Mouse (Mus musculus) liver, embryonic 12.5 days (tissue): ENCODE measurements at regions not wholly inside any gene's neighbourhood (a gene's known extent, or its start where the extent isn't known, plus 50 kb on each side); places are given as distances from the start of the nearest gene placed in this dataset.
A peak's percentile ranks its signal among the peaks of the same experiment; 100 is the strongest.
"Not testable (repeated sequence)": the region's sequence is repeated elsewhere in the genome, so short reads cannot be mapped to it uniquely, and the experiment has no call there.

Experiments
- ATAC-seq: fragments of 200-750 bp; cut with Nextera tagmentation; 2 replicates; pipeline ENCODE4 v1.8.0; 2017; ENCODE audit warnings: moderate number of reproducible peaks, mild to moderate bottlenecking, moderate library complexity
- H3K27ac ChIP-seq: fragments of 300-500 bp; sonication (generic); 2 replicates; pipeline ENCODE4 v1.5.1; 2016; ENCODE audit warnings: mild to moderate bottlenecking
- H3K27me3 ChIP-seq: fragments of 300-500 bp; sonication (generic); replicated peaks from 2 replicates; pipeline ENCODE4 v1.6.1; 2016; ENCODE audit warnings: mild to moderate bottlenecking, moderate library complexity
- H3K36me3 ChIP-seq: fragments of 300-500 bp; sonication (generic); 2 replicates; pipeline ENCODE4 v1.6.1; 2016; ENCODE audit warnings: mild to moderate bottlenecking, moderate library complexity
- H3K4me1 ChIP-seq: fragments of 300-500 bp; sonication (generic); 2 replicates; pipeline ENCODE4 v1.6.1; 2016
- H3K4me2 ChIP-seq: fragments of 300-500 bp; sonication (generic); 2 replicates; pipeline ENCODE4 v1.6.1; 2016; ENCODE audit warnings: mild to moderate bottlenecking, moderate library complexity
- H3K4me3 ChIP-seq: fragments of 300-500 bp; sonication (generic); 2 replicates; pipeline ENCODE4 v1.5.1; 2016; ENCODE audit warnings: mild to moderate bottlenecking, moderate library complexity
- H3K9ac ChIP-seq: fragments of 300-500 bp; sonication (generic); 2 replicates; pipeline ENCODE4 v1.6.1; 2016; ENCODE audit warnings: mild to moderate bottlenecking, moderate library complexity
- H3K9me3 ChIP-seq: fragments of 300-500 bp; sonication (generic); replicated peaks from 2 replicates; pipeline ENCODE4 v1.6.1; 2016; ENCODE audit warnings: mild to moderate bottlenecking, moderate library complexity
- WGBS: fragments of 180-500 bp; shearing (Covaris S2); methylation state at CpG from one replicate; pipeline ENCODE4 v1.1.7; 2016; ENCODE audit not compliant: insufficient replicate concordance; 5-methylcytosine and 5-hydroxymethylcytosine counted together

DNA sequence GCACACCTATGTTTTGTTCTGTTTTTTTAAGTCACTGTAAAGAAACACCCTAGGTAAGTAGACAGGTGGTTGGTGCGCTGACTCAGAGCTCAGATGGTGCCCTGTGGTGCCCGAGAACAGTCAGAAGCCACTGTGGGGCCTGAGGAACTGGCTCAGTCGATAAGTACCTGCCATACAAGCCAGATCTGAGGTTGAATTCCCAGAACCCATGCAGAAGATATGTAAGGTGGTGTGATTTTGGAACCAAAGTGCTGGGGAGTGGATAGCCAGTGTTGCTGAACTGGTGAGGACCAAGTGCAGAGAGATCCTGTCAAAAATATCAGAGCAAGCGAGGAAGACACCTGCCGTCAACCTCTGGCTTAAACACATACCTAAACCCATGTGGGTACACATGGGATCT is 65.4 kb downstream of the Chst1 start:
- Histone ChIP-seq H3K9ac (no peak overlapping the region), H3K4me3 (no peak overlapping the region), H3K27me3 (no peaks in the 10 kb centered on the region), H3K9me3 (peaks cover 7% of the 10 kb centered on the region), H3K4me1 (peaks cover 17% of the 10 kb centered on the region), H3K36me3 (no peaks in the 10 kb centered on the region), H3K4me2 (no peak overlapping the region), H3K27ac (no peak overlapping the region)
- 49% methylated on average over 5 of the region's 5 CpGs for WGBS
- ATAC-seq: no peak

DNA sequence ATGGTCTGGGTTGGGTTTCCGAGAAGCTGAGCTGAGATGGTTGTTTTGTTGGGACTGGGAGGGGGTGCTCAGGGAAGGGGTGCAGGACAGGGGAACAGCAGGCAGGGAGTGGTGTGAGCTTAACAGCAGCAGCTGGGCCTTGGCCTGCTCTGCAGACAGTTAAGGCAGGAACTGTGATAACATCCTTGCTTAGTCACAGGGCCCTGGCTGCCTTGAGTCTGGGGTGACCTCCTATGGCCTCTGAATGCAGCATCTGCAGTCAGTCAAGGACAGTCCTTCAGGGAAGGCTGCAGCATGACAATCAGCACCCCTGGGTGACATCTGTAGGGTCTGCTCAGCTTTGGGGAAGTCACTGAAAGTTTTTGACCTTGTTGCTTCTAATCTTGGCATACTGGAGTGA is 67.7 kb downstream of the Chst1 start:
- Histone ChIP-seq H3K4me2 (no peak overlapping the region), H3K4me3 (no peak overlapping the region), H3K4me1 (peaks cover 17% of the 10 kb centered on the region), H3K9ac (no peak overlapping the region), H3K9me3 (no peaks in the 10 kb centered on the region), H3K36me3 (no peaks in the 10 kb centered on the region), H3K27ac (no peak overlapping the region), H3K27me3 (peaks cover 5% of the 10 kb centered on the region; the same call in 1 of the 2 replicates)
- 21% methylated on average over 1 of the region's 1 CpGs for WGBS
- peak; percentile 88 for ATAC-seq

DNA sequence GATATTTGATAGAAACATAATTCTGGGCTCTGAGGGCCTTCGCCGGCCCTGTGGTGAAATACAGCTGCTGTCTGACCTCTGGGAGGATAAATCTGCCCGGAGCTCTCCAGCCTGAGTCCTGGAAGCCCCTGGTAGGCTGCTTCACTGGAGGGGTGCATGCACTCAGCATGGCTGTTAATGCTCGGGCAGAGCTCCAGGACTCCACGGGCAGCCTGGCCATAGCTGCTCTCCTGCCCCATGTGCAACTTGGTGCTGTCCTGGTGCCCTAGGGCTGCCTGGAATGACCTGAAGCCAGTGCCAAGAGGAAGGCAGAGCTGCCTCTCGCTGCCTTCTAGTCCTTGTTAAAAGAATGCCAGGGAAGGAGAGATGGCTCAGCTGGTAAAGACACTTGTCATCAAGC is 68.2 kb downstream of the Chst1 start:
- Histone ChIP-seq H3K4me3 (no peak overlapping the region), H3K9me3 (no peaks in the 10 kb centered on the region), H3K27me3 (peaks cover 10% of the 10 kb centered on the region; the same call in 1 of the 2 replicates), H3K4me1 (peaks cover 17% of the 10 kb centered on the region), H3K36me3 (no peaks in the 10 kb centered on the region), H3K4me2 (no peak overlapping the region), H3K27ac (no peak overlapping the region), H3K9ac (no peak overlapping the region)
- ATAC-seq: no peak
- WGBS: 51% methylated on average over 6 of the region's 6 CpGs

DNA sequence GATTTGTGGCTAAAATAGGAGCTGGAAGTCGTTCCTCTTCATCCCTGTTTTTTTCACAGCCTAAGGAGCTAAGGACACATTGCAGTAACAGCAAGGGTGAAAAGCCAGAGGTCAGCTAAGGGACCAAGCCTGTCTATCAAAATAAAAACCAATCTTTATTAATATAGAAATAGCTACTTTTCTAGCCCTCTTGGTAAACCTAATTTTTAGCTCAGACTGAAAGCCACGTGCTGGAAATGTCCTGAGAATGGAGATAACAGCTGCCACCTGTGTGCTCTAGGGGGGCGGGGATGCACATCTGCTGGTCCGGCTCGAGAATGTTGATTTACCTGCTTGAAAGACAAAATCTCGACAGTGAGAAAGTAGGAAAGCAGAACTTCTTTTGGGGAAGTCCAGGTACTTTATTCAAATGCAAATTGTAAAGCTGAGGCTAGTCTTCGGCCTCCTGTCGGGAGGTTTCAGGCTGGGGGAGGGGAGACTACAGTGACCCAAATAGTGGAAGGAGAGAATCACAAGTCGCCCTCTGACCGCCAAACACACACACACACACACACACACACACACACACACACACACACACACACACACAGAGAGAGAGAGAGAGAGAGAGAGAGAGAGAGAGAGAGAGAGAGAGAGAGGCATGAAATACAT is 70.0 kb downstream of the Chst1 start:
- not testable (repeated sequence) for H3K36me3 ChIP-seq, H3K4me2 ChIP-seq, H3K4me3 ChIP-seq, ATAC-seq, H3K27ac ChIP-seq, H3K9me3 ChIP-seq, H3K9ac ChIP-seq
- Histone ChIP-seq H3K27me3 (peaks cover 26% of the 10 kb centered on the region), H3K4me1 (peaks cover 17% of the 10 kb centered on the region)
- WGBS: 33% methylated on average over 8 of the region's 10 CpGs

DNA sequence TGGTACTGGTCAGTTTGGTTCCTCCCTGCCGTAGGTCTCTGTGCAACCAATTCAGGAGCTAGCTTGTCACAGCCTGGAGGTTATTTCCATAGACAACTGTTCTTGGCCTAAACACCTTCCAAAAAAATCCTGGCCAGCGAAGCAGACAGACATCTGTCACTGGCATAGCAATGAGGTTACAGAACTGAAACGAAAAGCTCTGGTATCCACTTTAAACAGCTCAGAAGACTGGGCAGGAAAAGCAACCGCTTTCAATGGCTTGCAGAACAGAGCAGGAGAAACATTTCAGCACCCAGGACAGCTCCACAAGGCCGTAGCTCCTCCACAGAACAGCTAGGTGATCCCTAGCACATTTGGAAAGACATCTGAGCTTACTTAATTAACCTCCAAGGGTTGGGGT is 72.1 kb downstream of the Chst1 start:
- ATAC-seq: no peak
- Histone ChIP-seq H3K27ac (no peak overlapping the region), H3K4me2 (no peak overlapping the region), H3K9me3 (no peaks in the 10 kb centered on the region), H3K27me3 (peaks cover 41% of the 10 kb centered on the region), H3K36me3 (no peaks in the 10 kb centered on the region), H3K9ac (no peak overlapping the region), H3K4me3 (no peak overlapping the region), H3K4me1 (peaks cover 15% of the 10 kb centered on the region)
- WGBS: 30% methylated on average over 5 of the region's 5 CpGs

DNA sequence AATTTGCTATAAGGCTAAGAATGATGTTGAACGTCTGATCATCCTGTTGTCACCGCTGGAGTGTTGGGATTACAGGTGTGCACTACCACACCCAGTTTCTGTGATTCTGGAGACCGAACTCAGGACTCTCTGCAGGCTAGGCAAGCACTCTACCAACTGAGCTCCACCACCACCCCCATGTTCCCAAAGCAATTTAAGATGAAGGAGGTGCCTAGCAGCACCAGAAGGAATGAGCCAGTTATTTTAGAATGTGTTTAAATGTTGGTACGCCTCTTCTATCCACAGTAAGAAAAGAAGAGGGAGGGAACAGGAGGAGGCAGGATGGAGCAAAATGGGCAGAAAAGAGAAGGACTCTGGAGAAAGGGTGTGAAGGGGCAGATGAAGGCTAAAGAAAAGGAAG is 72.6 kb downstream of the Chst1 start:
- H3K27me3 ChIP-seq: peaks cover 41% of the 10 kb centered on the region
- no peak overlapping the region for H3K9ac ChIP-seq
- no peak overlapping the region for H3K27ac ChIP-seq
- 49% methylated on average over 4 of the region's 4 CpGs for WGBS
- no peak for ATAC-seq
- H3K36me3 ChIP-seq: no peaks in the 10 kb centered on the region
- no peak overlapping the region for H3K4me2 ChIP-seq
- H3K9me3 ChIP-seq: no peaks in the 10 kb centered on the region
- peaks cover 9% of the 10 kb centered on the region for H3K4me1 ChIP-seq
- H3K4me3 ChIP-seq: no peak overlapping the region

DNA sequence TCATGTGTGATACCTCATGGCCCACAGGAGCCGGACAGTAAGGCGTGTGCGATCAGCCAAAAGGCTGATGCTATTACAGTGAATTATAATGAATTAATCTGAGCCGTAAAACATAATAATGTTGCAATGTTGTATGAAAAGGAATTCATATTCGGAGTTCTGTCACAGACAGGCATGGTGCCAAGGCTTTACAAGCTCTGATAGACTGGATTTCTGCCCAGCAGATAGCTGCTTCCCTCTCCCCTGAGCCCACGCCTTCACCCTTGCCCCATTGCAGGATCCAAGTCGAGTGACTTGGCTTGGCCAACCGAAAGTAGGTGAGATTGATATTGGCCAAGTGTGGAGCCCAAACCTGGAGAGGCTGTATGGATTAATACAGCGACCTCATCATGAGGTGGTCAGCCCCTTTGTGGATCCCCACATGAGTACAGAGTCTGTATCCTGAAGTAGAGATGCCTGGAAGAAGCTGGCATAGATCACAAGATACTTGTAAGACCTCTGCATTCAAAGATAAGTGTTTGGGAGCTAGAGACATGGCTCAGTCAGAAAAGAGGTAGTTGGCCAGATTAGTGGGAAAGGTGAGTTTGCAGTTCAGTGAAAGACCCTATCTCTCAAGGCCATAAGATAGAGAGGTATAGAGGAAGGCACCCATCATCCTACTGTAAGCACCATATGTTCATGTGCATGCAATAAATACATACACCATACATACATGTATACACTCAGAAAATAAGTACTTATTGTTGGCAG is 73.7 kb downstream of the Chst1 start:
- no peaks in the 10 kb centered on the region for H3K36me3 ChIP-seq
- 69% methylated on average over 9 of the region's 9 CpGs for WGBS
- H3K9me3 ChIP-seq: no peaks in the 10 kb centered on the region
- H3K4me1 ChIP-seq: peaks cover 4% of the 10 kb centered on the region
- ATAC-seq: no peak
- H3K4me2 ChIP-seq: no peak overlapping the region
- no peak overlapping the region for H3K27ac ChIP-seq
- H3K9ac ChIP-seq: no peak overlapping the region
- peaks cover 41% of the 10 kb centered on the region for H3K27me3 ChIP-seq
- no peak overlapping the region for H3K4me3 ChIP-seq

DNA sequence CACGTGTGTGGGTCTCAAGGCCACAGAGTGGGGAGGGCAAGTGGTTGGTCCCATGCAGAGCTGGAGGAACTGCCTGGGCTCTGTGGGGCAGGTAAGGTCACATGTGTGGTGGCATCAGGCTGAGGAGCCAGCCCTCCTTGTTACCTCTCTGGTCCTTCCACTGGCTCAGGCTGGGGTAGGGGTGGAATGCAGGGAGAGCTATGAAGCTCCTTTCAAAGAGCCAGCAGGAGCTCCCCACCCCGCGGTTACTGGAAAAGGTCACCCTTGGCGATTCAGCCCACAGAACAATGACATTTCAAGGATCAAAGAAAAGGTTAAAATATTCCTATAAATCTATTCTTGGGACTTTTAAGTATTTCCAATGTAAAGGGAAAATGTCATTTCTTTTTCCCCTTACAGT is 74.4 kb downstream of the Chst1 start:
- Histone ChIP-seq H3K4me3 (no peak overlapping the region), H3K27ac (no peak overlapping the region), H3K4me1 (peaks cover 11% of the 10 kb centered on the region), H3K9ac (no peak overlapping the region), H3K27me3 (peaks cover 41% of the 10 kb centered on the region), H3K4me2 (no peak overlapping the region), H3K9me3 (no peaks in the 10 kb centered on the region), H3K36me3 (no peaks in the 10 kb centered on the region)
- 19% methylated on average over 4 of the region's 4 CpGs for WGBS
- ATAC-seq: no peak

DNA sequence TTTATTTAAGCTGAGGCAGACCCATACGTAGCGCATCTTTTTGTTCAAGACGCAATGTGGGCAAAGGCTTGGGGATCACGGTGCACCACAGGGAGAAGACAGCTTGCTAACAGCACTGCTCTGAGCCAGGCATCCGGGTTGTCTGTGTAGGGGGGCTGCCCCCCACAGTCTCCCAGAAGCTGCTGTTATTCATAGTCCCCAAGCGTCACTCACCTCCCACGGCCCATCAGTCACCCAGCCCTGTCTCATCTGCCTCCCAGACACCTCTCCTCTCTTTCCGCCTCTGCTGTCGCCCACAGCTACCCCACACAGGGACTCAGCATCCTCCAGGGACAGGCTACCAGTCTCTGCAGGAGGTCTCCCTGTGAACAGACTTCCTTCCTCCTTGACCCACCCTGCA is 75.7 kb downstream of the Chst1 start:
- WGBS: 51% methylated on average over 9 of the region's 9 CpGs
- H3K4me1 ChIP-seq: peaks cover 17% of the 10 kb centered on the region
- no peaks in the 10 kb centered on the region for H3K9me3 ChIP-seq
- no peak overlapping the region for H3K9ac ChIP-seq
- no peaks in the 10 kb centered on the region for H3K36me3 ChIP-seq
- no peak overlapping the region for H3K4me3 ChIP-seq
- H3K27me3 ChIP-seq: peaks cover 41% of the 10 kb centered on the region
- no peak overlapping the region for H3K4me2 ChIP-seq
- no peak for ATAC-seq
- H3K27ac ChIP-seq: no peak overlapping the region

DNA sequence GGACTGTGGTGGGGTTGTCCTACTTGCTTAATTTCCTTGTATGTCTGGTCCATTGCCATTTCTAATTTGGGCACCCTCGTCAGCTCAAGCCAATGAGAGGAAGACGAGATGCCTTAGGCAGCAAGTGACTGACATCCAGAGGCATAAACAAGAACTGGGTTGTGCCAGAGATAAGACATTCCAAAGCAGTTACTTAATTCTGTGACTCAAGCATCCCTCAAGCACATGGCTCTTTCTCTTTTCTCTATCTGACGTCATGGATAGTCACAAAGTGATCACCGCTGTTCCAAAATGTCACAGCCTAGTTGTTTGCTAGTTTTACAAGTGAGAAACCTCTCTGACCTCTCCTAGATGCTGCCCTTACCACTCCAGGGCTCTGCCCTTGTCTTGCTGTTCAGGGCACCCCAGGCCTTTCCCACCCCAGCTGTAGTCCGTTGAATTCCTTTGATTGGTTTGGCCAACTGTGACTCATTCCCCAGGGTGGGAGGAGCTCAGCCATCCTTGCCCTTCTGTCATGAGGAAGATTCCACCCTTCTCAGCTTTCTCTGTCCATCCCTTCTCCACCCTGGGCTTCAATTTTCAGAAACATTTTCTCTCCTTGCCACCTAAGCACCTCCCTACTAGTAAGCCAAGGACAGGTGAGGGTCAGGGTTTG is 78.9 kb downstream of the Chst1 start:
- Histone ChIP-seq H3K9me3 (no peaks in the 10 kb centered on the region), H3K4me1 (peaks cover 17% of the 10 kb centered on the region), H3K27ac (no peak overlapping the region), H3K27me3 (peaks cover 24% of the 10 kb centered on the region), H3K9ac (no peak overlapping the region), H3K36me3 (no peaks in the 10 kb centered on the region), H3K4me2 (no peak overlapping the region), H3K4me3 (no peak overlapping the region)
- 40% methylated on average over 5 of the region's 5 CpGs for WGBS
- ATAC-seq: no peak

DNA sequence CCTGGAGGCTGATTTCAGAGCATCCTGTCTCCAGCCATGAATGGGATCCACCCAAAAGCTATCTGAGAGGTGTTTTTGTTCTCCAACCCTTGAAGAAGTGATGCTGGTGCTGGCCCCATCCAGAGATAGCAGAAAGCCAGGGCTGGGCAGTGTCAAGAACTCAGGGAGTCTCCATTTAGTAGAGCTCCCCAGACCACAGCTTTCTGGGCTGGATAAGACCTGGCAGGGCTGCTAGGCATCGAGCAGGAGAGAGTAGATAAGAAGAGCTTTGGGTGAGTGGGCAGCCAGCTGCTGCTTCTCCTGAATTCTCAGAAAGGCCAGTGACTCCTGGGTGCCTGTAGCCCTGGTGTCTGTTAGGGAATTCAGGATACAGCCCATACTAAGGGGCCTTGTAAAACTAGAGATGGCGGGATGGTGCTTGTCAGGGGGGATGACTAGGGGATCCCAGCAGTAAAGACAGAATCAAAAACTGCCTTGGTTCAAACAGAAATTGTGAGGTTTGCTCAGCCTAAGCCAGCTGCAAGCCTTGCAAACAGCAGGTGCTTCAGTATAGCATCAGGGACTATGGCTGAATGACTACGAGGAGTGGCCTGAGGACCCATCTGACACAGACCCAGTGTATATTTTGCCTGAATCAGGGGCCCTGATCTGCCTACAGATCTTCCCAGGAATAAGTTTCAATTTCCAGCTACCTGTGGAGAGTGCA is 79.6 kb downstream of the Chst1 start:
- no peak overlapping the region for H3K27ac ChIP-seq
- no peaks in the 10 kb centered on the region for H3K9me3 ChIP-seq
- no peak overlapping the region for H3K4me2 ChIP-seq
- 48% methylated on average over 3 of the region's 3 CpGs for WGBS
- no peak overlapping the region for H3K4me3 ChIP-seq
- ATAC-seq: peak; percentile 87
- no peak overlapping the region for H3K9ac ChIP-seq
- H3K36me3 ChIP-seq: no peaks in the 10 kb centered on the region
- peaks cover 17% of the 10 kb centered on the region for H3K4me1 ChIP-seq
- H3K27me3 ChIP-seq: peaks cover 19% of the 10 kb centered on the region

DNA sequence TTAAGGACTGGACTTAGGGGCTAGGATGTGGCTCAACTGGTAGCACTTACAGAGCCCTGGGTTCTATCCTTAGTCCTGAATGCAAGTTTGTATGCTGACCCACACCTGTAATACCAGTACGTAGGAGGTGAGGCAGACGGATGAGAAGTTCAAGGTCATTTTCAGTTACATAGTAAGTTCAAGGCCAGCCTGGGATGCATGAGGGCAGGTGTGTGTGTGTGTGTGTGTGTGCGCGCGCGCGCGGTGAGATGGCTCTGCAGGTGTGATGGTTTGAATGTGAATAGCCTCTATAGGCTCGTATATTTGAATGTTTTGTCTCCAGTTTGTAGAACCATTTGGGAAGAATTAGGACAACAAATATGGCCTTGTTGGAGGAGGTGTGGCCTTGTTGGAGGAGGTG is 82.7 kb downstream of the Chst1 start:
- Histone ChIP-seq H3K4me2 (no peak overlapping the region), H3K4me1 (peaks cover 17% of the 10 kb centered on the region), H3K27ac (no peak overlapping the region), H3K9me3 (no peaks in the 10 kb centered on the region), H3K9ac (no peak overlapping the region), H3K4me3 (no peak overlapping the region), H3K27me3 (no peaks in the 10 kb centered on the region), H3K36me3 (no peaks in the 10 kb centered on the region)
- 91% methylated on average over 9 of the region's 9 CpGs for WGBS
- no peak for ATAC-seq
